Mouse (Mus musculus) layer of hippocampus, adult 11-12 months (tissue): ENCODE results near the gene Git2.

Experiments used
- DNase-seq: peaks from one replicate; pipeline ENCODE4 v3.0.0; 2022; ENCODE audit warnings: low spot score

Gene Git2

DNA sequence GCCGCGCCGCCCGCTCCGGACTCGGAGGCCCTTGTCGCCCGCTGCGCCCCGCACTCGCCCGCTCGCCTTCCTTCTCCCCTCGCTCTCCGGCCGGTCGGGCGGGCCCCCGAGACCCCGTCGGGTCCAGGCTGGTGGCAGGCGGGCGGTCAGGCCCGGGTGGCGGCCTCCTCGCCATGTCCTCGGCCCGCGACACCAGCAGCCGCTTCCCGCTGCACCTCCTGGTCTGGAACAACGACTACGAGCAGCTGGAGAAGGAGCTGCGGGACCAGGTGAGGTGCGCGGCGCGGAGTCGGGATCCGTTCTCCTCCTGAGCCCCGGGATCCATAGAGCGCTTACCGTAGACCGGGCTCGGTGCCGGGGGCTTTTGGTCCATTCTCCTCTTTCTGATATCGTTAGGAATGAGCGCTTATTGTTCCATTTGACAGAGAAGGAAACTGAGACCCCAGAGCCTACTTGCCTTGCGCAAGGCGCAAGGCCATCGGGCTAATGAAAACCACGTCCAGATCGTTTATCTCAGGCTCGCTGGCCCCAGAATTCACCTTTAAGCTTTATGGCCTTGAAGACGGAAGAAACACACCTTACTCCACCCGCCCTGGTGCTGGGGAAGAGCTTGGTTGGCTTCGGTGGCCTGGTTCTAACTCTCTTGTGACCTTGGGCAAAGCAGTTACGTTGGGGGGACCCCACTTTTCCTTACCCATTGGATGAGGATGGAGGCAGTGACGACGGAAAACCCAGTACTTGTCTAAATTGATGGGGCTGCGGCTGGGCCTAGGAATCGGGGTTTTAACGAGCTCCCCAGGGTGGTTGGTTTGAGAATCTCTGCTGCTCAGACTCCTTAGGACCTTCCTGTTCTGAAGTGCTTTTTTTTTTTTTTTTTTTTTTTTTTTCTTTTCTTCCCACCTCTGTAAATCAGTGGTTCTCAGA, at the start of gene Git2:
Gene Git2, minus strand, starts transcription at position 462 of the 924 bp plus-strand sequence.
- no peak for DNase-seq

DNA sequence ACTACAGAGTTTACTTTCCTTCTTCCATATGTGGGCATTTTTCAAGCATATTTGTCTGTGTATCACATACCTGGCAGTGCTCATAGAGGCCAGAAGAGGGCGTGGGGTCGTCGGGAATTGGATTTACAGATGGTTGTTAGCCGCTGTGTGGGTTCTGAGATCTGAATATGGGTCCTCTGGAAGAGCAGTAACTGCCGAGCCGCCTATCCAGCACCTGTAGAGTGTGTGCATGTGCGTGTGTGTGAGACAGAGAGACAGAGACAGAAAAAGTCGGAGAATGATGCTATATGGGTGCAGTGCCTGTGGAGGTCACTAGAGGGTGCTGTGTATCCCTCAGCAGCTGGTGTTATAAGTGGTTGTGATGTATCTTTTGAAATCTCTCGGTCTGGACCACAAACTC, 48.9 kb upstream of the Git2 start:
- DNase-seq, result peak; percentile 67

DNA sequence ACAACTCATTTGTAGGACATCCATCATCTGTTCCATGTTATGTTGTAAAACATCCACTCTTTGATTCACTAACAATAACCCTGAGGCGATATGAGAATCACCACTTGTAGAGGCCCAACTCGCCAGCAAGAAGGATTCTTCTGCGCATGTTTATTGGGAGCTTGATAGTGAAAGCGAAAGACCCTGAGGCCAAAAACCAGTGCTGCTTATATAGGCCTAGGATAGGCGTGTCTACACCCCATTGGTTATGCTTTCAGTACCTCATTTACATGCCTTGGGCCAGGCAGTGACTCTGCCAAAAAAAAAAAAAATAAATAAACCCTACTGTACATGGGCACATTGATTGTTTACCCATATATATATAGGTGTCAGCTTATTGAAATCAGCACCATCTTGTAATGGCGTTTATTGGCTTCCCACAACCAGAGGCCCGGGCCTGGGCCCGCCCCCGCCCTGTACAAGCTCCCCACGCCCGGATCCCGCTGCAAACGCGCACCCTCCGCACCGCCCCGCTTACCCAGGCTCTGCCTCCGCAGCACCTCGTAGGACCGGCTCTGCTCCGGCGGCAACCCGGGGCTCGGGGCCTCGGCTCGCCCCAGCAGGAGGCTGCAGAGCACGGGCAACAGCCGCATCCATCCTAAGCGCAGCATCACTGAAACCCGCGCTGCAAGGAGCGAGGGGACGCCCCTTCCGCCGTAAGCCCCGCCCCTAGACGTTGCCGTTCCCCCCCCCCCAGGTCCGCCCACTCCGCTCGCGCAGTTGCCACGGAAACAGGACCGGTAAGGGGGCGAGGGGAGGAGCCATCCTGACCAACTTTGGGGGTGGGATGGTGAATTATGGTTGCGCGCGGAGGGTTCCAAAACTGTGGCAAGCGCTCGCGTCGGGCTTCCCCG, 47.7 kb upstream of the Git2 start, which contains the start of gene 1500011B03Rik:
Gene 1500011B03Rik, minus strand, starts transcription at position 673 of the 893 bp plus-strand sequence.
- peak; percentile 69 for DNase-seq

DNA sequence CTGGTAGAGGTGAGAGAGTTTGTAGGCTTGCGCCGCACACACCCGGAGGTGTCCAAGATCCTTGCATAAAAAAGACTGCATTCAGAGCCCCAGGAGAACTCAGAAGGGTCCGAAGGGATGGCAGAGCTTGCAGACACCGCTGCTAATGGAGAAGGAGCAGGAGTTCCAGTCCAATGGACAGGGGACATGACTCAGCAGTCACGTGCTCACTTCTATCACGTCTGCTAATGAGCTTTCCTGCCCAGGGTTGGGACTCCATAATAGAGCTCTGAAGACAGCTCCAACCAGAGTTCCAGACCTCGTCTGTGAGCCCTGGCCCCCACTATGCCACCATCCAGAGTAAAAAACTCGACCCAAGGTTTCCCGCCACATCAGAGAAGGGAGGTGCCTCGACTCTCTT, 42.8 kb upstream of the Git2 start:
- DNase-seq, result no peak

DNA sequence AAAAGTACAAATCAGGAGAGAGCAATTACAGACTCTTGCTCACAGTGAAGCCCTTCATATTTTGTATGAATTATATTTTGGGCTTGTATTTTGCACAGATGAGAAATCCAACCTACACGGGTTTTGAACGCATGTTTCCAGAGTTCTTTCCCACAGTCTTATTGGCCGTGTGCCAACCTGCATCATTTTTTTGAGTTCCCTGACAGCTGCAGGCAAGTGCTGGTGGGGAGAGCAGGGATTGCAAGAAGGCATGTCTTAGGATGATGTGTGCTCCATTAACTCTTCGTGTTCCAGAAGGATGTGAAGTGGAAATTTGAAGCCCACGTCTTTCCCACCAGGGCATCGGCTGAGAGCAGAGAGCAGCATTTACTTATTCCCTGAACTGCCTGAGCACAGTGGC, 41.3 kb upstream of the Git2 start:
- DNase-seq, result no peak

DNA sequence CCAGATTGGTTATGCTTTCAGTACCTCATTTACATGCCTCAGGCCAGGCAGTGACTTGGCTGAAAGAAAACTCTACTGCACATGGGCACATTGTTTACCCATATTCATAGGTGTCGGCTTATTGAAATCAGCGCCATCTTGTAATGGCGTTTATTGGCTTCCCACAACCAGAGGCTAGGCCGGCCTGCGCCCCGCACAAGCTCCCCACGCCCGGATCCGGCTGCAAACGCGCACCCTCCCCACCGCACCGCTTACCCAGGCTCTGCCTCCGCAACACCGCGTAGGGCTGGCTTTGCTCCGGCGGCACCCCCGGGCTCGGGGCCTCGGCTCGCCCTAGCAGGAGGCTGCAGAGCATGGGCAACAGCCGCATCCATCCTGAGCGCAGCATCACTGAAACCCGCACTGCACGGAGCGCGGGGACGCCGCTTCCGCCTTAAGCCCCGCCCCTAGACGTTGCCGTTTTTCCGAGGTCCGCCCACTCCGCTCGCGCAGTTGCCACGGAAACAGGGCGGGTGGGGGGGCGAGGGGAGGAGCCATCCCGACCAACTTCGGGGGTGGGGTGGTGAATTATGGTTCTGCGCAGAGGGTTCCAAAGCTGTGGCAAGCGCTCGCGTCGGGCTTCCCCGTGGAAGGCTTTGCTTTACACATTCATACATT, 38.3 kb upstream of the Git2 start:
- DNase-seq, result peak; percentile 86

DNA sequence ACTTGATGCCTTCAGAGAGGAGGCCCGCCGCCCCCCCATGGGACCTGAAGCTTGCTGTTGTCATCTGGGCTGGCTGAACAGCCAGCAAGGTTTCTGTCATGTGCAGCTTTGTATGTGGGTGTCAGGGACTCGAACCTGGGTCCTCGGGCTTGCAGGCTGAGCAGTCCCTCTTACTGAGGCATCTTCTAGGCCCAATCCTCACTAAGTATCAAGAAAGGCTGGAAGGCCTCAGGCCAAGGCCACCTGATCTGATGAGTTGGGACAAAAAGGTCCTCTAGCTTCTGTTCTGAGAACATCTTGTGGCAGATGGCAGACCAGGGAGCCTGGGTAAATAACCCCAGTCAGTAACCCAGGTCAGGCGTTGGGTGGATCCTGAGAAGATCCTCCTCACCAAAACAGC, 34.5 kb upstream of the Git2 start:
- DNase-seq, result no peak

DNA sequence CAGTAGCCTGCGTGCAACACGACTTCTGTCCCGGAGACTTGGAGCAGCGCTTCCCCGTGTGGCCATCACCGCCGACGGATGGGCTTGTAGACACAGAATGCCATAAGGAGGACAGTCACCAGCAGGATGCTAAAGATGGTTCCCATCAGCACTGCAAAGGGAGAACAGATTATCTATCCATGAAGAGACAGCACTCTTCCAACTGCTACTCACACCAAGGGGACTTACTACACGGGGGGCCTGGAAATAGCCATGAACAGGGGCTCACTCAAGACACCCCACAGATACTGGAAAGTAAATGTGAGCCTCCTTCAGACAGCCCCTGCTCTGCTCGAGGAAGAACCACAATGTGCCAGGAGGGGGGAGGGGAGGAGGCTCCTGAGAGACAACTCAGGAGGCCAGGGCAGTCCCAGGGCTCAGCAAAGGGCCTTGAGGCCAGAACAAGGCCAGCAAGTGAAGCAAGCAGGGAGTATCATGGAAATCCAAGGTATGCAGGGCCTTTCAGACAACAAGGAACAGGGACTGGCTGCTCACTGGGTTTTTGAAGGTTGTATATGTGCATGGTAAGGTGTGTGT, 34.0 kb upstream of the Git2 start:
- no peak for DNase-seq

DNA sequence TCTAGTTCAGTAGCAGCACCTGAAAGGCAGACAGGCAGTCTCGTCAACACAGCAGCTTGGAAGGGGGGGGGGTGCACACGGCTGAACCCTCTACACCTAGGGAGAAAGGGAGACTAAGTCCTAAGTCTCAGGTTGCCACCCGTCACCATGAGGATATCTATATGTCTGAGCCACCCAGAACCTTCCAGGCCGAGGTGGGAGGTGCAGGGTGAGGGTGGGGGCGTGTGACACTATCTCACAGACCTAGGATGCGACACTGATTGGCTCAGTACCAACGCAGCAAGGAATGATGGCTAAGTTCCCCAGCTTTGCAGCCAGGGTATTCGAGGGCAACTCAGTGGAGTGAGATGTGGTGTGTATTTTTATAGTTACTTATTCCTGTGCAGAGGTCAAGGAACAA, 33.1 kb upstream of the Git2 start:
- DNase-seq, result no peak

DNA sequence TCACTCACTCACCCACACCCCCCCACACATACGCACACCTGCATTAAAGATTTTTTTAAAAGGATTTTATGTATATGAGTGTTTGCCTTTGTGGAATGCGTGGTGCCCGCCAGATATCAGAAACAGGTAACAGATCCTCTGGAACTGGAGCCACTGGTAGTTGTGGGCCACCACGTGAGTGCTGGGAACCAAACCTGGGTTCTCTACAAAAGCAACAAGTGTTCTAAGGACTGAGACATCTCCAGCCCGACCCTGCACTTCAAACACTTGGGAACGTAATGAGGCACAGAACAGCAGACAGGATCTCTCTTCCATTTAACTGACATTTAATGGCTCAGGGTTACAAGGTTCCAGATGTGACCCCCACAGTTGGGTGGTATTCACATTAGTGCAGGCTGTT, 32.6 kb upstream of the Git2 start:
- DNase-seq, result no peak

DNA sequence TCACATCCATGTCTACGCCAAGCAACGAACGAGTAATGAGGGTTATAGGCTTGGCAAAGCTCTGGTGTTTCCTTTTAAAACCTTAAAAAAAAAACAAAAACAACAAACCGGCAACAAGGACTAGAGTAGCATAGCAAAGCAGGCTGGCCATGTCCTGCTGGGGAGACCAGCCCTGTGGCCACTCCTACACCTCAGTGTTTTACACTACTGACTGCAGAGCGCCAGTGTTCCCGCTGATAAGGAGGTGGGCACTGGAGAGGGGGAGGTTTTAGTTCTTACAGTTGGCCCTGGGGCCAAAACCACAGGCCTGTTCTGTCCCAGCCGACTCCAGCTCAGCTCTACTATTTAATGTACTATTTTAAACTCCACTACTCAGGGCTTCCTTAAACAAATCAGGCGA, 32.2 kb upstream of the Git2 start:
- DNase-seq, result no peak

DNA sequence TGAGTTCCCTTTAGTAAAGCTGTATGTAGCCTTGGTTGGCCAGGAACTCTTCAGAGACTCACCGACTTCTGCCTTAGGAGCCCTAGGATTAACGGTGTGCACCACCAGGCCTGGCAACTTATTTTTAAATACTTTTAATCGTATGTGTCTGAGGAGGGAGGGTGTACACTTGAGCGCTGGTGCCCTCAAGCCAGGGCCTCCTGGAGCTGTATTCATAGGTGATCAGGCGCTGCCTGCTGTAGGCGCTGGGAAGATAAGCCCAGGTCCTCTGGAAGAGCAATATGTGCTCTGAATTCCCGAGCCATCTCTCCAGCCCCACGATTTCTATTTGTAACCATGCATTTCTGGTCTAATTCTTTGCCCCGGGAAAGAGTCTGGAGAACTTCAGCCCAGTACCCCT, 31.7 kb upstream of the Git2 start:
- no peak for DNase-seq

DNA sequence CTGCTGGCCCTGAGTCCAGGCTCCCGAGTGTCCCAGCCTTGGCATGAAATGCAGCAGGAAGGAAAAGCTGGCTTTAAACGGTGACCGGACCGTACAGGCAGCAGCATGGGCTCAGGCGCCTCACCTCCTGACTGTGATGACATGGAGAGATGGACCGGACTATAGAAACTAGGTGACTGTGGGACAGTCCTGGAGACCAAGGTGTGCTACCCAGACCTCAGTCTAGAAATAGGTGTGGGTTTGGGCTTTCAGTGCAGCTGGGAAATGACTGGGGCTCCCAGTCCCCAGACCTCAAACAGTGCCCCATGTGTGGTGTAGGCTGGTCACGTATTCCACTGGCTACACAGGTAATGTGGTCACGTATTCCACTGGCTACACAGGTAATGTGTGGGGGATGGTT, 31.3 kb upstream of the Git2 start:
- DNase-seq, result no peak

DNA sequence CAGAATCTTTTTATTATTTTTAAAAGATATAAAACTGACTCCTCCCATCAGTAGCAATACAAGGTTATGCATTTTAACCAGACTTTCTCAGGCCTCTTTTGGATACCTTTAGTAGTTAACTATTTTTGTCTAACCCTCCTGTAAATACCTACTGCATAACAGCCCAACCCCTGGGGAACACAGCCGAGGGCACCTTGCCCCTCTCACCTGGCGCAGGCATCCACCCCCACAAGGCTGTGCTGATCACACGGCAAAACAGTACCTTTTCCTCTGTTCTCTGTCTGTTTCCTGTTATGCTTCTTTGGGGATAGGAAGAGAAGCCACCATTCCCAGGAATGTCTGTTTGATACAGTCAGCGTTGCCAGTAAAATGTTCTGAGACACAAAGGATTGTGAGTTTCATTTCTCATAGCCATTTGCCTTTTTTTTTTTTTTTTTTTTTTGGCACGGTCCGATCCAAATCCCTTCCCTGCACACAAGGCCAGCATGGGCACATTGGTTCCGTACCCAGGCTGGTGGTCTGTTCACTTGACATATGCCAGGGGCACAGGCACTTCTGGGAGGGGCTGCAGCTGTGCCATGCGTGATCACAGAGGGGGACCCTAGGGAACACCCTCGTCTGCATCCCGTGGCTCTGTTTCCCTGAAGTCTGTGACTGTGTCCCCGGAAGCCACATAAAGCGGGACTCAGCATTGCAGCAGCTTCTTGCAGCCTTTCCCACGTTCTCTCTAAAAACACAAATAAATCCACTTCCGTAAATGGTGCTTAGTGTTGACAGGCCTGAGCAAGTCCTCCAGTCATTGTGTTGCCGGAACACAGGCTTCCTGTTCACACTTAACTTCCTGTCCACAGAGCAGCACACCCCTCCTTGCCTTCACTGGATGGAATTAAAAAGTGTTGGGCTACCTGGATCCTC, 30.4 kb upstream of the Git2 start:
- DNase-seq, result no peak

DNA sequence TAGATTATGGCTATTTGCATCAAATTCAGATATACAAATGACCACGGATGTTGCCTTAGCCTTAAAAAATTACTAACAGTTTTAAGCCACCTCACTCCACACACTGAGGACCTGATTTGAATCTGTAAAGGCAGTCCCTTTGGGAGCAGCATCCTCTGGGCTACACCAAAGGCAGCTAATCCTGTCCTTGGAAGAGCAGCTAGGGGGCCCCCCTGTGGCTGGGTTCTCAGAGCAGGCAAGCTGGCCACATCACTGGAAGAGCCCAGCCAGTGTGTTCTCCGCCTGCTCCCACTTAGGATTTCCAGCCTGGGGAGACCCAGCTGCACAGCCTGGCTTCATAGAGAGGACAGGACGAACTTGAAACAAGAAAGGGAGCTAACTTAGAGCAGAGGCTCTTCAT, 29.6 kb upstream of the Git2 start:
- DNase-seq, result peak; percentile 80

DNA sequence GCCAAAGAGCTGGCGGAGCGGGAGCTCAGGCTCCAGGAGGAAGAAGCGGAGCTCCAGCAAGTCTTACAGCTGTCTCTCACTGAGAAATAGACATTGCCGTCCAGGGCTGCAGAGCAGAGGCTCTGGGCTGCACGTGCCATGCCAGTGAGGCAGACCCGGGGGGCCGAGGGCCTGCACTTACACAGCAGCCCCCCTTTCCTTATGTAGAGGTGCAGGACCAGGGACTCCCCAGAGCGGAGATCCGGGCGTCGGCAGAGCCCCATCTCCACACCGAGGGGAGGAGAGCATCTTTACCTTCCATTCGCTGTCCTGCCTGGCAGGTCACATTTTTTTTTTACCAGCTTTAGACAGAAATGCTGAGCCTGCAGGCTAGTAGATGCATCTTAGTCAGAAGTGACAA, 29.0 kb upstream of the Git2 start:
- no peak for DNase-seq

DNA sequence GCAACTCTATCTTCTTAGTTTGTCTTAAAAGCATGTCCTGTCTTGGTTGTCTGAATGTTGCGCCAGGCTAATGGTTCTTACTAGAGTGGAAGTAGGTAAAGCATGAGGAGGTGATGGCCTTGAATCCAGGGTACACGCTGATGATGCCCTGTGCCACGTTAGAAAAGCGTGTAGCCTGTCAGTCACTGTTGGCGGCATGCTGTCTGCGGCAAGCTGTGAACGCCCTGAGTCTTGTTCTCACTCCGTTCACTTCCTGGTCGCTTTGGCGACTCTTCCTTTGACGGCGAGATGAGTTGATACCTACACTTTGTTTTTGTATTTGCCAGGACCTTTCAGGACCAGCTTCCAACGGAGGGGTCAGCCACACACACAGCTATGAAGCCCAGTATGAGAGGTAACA, 27.9 kb upstream of the Git2 start:
- no peak for DNase-seq

DNA sequence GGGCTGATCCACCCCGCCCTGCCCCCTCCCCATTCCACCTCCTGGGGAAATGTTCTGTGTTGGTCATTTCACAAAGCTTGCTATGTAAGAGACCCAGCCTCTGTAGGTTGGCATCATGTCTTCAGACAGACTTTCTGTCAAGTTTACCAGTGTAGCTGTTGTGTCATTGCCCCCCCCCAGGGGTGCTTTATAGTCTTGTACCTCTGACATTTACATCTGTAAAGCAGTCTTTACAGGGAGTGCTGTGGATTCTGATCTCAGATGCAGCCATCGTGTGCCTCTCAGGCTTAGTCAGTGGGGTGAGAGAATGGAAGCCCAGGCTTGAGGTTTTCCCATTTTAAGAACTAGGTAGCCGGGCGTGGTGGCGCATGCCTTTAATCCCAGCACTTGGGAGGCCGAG, 26.5 kb upstream of the Git2 start:
- DNase-seq, result no peak

DNA sequence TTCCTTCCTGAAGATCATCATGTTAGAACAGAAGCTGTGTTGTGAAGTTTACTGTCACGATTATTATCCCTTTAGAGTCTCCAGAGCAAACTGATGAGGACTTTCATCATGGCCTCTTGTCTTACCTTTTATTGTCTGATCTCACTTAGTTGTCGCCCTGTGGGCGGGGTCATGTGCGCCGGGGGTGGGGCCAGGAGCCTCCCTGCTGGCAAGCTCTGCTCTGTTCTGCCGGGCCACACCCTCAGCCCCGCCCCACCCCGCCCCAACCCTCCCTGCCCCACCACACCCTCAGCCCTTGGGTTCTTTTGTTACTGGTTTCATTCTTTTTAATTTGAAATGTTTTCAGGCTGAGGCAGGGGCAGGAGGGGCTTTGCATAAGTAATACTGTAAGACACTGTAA, 25.7 kb upstream of the Git2 start:
- DNase-seq, result no peak

DNA sequence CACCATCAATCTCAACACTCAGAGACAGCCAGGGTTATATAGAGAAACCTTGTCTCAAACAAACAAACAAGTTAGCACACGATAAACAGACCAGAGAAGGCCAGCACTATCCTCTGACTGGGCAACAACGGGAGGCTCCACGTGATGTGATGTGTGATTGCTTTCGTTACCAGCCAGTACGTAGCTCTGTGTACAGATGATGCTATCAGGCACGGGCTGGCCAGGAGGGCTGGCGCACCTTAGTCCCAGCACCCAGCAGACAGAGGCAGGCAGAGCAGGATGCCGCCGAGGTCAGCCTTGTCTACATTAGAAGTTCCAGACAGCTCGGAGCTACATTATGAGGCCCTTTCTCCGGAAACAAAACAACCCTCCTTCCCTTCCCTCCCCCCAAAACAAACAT, 24.5 kb upstream of the Git2 start:
- DNase-seq, result no peak

DNA sequence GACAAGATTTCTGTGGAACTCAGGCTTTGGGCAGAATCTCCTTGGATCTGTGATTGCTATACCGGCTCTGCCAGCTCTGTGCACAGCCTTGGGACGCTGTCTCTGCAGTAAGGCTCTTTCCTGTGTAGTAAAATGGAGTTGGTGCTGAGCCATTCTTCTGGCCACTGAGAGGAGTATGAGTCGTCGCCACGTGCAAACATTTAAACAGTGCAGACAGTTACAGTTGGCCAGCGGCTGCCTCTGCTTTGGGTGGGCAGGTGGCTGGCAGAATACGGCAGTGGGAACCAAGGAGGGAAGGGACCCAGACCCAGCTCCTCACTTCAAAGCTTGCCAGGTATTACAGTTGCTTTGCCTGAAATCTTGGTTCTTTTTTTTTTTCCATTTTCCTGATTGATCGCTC, 21.9 kb upstream of the Git2 start:
- no peak for DNase-seq
